Comparison of ENCODE assay signal across 25 mouse cellular contexts in genomic region chr15:98286418-98286817, GRCm38 (mm10). TPM values are rescaled to one million over a fixed set of nuclear protein-coding genes. Genes with fewer than 3 reads are reported as not detected.
DNase-seq lines count a peak whose midpoint lies in the region; ATAC-seq lines count a peak whose summit lies in the region.
"Had no signal": no experiment of that assay in that cellular context is flagged by ENCODE, and none has a peak within 500 bp of the region (broad histone marks: within the 10 kb centered on the region; RNA-seq: fewer than 3 reads in every experiment).

No protein-coding gene starts in this region.

- no peak overlapping the region for H3K4me2 ChIP-seq in forebrain, embryonic 14.5 days (ENCODE audit: low read length)
- H3K4me2 ChIP-seq in forebrain, embryonic 13.5 days: no peak overlapping the region
- no peak overlapping the region for H3K4me2 ChIP-seq in kidney, embryonic 16.5 days (replicated peaks; ENCODE audit: low read depth, low read length)
- H3K4me2 ChIP-seq: embryonic facial prominence, embryonic 13.5 days; heart, embryonic 11.5 days; hindbrain, embryonic 12.5 days; limb, embryonic 12.5 days; liver, embryonic 12.5 days had no signal

- H3K4me3 ChIP-seq in forebrain, embryonic 14.5 days (ENCODE audit: low read depth, low read length): no peak overlapping the region
- no peak overlapping the region for H3K4me3 ChIP-seq in forebrain, embryonic 13.5 days
- no peak overlapping the region for H3K4me3 ChIP-seq in kidney, embryonic 16.5 days (ENCODE audit: low read length)
- H3K4me3 ChIP-seq: embryonic facial prominence, embryonic 13.5 days; gastrocnemius, adult 2 months; hindbrain, embryonic 12.5 days; limb, embryonic 12.5 days; liver, embryonic 12.5 days had no signal

- H3K9ac ChIP-seq in forebrain, embryonic 14.5 days (ENCODE audit: low read length): no peak overlapping the region
- H3K9ac ChIP-seq in forebrain, embryonic 13.5 days: no peak overlapping the region
- no peak overlapping the region for H3K9ac ChIP-seq in kidney, embryonic 16.5 days (replicated peaks; ENCODE audit: low read length)
- H3K9ac ChIP-seq: embryonic facial prominence, embryonic 13.5 days; hindbrain, embryonic 12.5 days; limb, embryonic 12.5 days; liver, embryonic 12.5 days had no signal

- H3K27me3 ChIP-seq in forebrain, embryonic 14.5 days (replicated peaks; ENCODE audit: control insufficient read depth, insufficient read depth, low read length): no peaks in the 10 kb centered on the region
- no peaks in the 10 kb centered on the region for H3K27me3 ChIP-seq in forebrain, embryonic 13.5 days
- 0 out of 2 replicates have a peak, but pooled peaks cover 3% of the 10 kb centered on the region for H3K27me3 ChIP-seq in kidney, embryonic 16.5 days (ENCODE audit: insufficient read depth, low read length)
- H3K27me3 ChIP-seq: embryonic facial prominence, embryonic 13.5 days; hindbrain, embryonic 12.5 days; liver, embryonic 12.5 days had no signal

- no peaks in the 10 kb centered on the region for H3K9me3 ChIP-seq in forebrain, embryonic 14.5 days (replicated peaks; ENCODE audit: control insufficient read depth, low read length)
- H3K9me3 ChIP-seq in forebrain, embryonic 13.5 days (replicated peaks): no peaks in the 10 kb centered on the region
- H3K9me3 ChIP-seq in kidney, embryonic 16.5 days (ENCODE audit: low read length): no peaks in the 10 kb centered on the region
- H3K9me3 ChIP-seq: embryonic facial prominence, embryonic 13.5 days; hindbrain, embryonic 12.5 days; limb, embryonic 12.5 days; liver, embryonic 12.5 days had no signal

- WGBS in forebrain, embryonic 14.5 days: 78% methylated on average over 7 of the region's 7 CpGs
- WGBS in forebrain, embryonic 13.5 days: 83% methylated on average over 7 of the region's 7 CpGs
- WGBS in kidney, embryonic 16.5 days: 55% methylated on average over 7 of the region's 7 CpGs

- peak; percentile 22 for DNase-seq in forebrain, embryonic 14.5 days (ENCODE audit: low spot score)
- peak; percentile 42 to 48 for DNase-seq in kidney, adult 8-10 months
- peak; percentile 67 for DNase-seq in kidney, adult 9 months
- DNase-seq in natural killer cell, adult 2 months (ENCODE audit: low spot score in 2 of 2): no peak
- no peak for DNase-seq in adrenal gland, postnatal 14 days
- DNase-seq: cerebellum, adult 9-11 months; gastrocnemius, adult 2 months; heart, postnatal 10 days; lung, adult 2 months; lung, postnatal 4 days; retina, postnatal 1 day had no signal

- H3K27ac ChIP-seq in forebrain, embryonic 14.5 days (ENCODE audit: low read depth, low read length): no peak overlapping the region
- H3K27ac ChIP-seq in forebrain, embryonic 13.5 days: no peak overlapping the region
- H3K27ac ChIP-seq in kidney, embryonic 16.5 days (ENCODE audit: low read length): no peak overlapping the region
- H3K27ac ChIP-seq: embryonic facial prominence, embryonic 13.5 days; gastrocnemius, adult 2 months; hindbrain, embryonic 12.5 days; limb, embryonic 12.5 days; liver, embryonic 12.5 days had no signal

- no peak for ATAC-seq in forebrain, embryonic 14.5 days
- ATAC-seq in forebrain, embryonic 13.5 days: no peak
- ATAC-seq in kidney, embryonic 16.5 days (ENCODE audit: low FRiP score, low TSS enrichment): no peak
- ATAC-seq: CD4-positive, CD25-positive, alpha-beta regulatory T cell, adult 4 months; liver, embryonic 12.5 days had no signal

- no peaks in the 10 kb centered on the region for H3K4me1 ChIP-seq in forebrain, embryonic 14.5 days (ENCODE audit: control insufficient read depth, insufficient read depth, low read length)
- H3K4me1 ChIP-seq in forebrain, embryonic 13.5 days: no peaks in the 10 kb centered on the region
- H3K4me1 ChIP-seq in kidney, embryonic 16.5 days (ENCODE audit: insufficient read depth, low read length): no peaks in the 10 kb centered on the region
- H3K4me1 ChIP-seq: hindbrain, embryonic 12.5 days; limb, embryonic 12.5 days; liver, embryonic 12.5 days had no signal

- H3K36me3 ChIP-seq in forebrain, embryonic 14.5 days (ENCODE audit: control insufficient read depth, insufficient read depth, low read length): no peaks in the 10 kb centered on the region
- 0 out of 2 replicates have a peak, but pooled peaks cover 13% of the 10 kb centered on the region for H3K36me3 ChIP-seq in forebrain, embryonic 13.5 days (ENCODE audit: poor library complexity, severe bottlenecking)
- H3K36me3 ChIP-seq in kidney, embryonic 16.5 days (ENCODE audit: insufficient read depth, low read length): no peaks in the 10 kb centered on the region
- H3K36me3 ChIP-seq: embryonic facial prominence, embryonic 13.5 days; hindbrain, embryonic 12.5 days; limb, embryonic 12.5 days; liver, embryonic 12.5 days had no signal

RNA-seq across cellular contexts. Expression of gene Zfp641, which starts 9.5 kb away (rescaled TPM):
- polyA plus RNA-seq in forebrain, embryonic 14.5 days (2014; fragmentation: Nextera tagmentation; extraction: Ambion mirVana): 2.8 and 3.7 TPM in 2 replicates
- 1.8 and 2.6 TPM in 2 replicates for polyA plus RNA-seq in forebrain, embryonic 13.5 days (2015; fragmentation: Nextera tagmentation; extraction: Ambion mirVana)
- polyA plus RNA-seq in kidney, embryonic 16.5 days (2015; fragmentation: Nextera tagmentation; extraction: Ambion mirVana): 2.2 and 2.3 TPM in 2 replicates
- 4.6 and 5.8 TPM in 2 replicates for total RNA-seq in adrenal gland, postnatal 14 days (2021)
- total RNA-seq: granulocyte monocyte progenitor cell, adult 5-6 weeks had no signal
- polyA plus RNA-seq: CD4-positive, CD25-positive, alpha-beta regulatory T cell, adult 4 months; liver, embryonic 12.5 days had no signal

RNA-seq across cellular contexts. Expression of gene H1fnt, which starts 29.3 kb away (rescaled TPM):
- not detected in 2 replicates for polyA plus RNA-seq in forebrain, embryonic 14.5 days (2014; fragmentation: Nextera tagmentation; extraction: Ambion mirVana)
- polyA plus RNA-seq in forebrain, embryonic 13.5 days (2015; fragmentation: Nextera tagmentation; extraction: Ambion mirVana): not detected in 2 replicates
- polyA plus RNA-seq in kidney, embryonic 16.5 days (2015; fragmentation: Nextera tagmentation; extraction: Ambion mirVana): not detected in 2 replicates
- not detected in 2 replicates for total RNA-seq in adrenal gland, postnatal 14 days (2021)
- total RNA-seq: adrenal gland, adult 18-20 months; gastrocnemius, adult 2 months; granulocyte monocyte progenitor cell, adult 5-6 weeks; heart, postnatal 10 days; layer of hippocampus, postnatal 14 days; left cerebral cortex, postnatal 10 days had no signal
- polyA plus RNA-seq: CD4-positive, CD25-positive, alpha-beta regulatory T cell, adult 4 months; cortical plate, adult 2 months; embryonic facial prominence, embryonic 13.5 days; heart, embryonic 11.5 days; hindbrain, embryonic 12.5 days; limb, embryonic 12.5 days; liver, embryonic 12.5 days; lung, adult 2 months; neural tube, embryonic 11.5 days had no signal

RNA-seq across cellular contexts. Expression of gene Olfr285, which starts 30.7 kb away (rescaled TPM):
- not detected in 2 replicates for polyA plus RNA-seq in forebrain, embryonic 14.5 days (2014; fragmentation: Nextera tagmentation; extraction: Ambion mirVana)
- not detected in 2 replicates for polyA plus RNA-seq in forebrain, embryonic 13.5 days (2015; fragmentation: Nextera tagmentation; extraction: Ambion mirVana)
- polyA plus RNA-seq in kidney, embryonic 16.5 days (2015; fragmentation: Nextera tagmentation; extraction: Ambion mirVana): not detected in 2 replicates
- total RNA-seq in adrenal gland, postnatal 14 days (2021): not detected in 2 replicates
- total RNA-seq: adrenal gland, adult 18-20 months; gastrocnemius, adult 2 months; granulocyte monocyte progenitor cell, adult 5-6 weeks; heart, postnatal 10 days; layer of hippocampus, postnatal 14 days; left cerebral cortex, postnatal 10 days had no signal
- polyA plus RNA-seq: CD4-positive, CD25-positive, alpha-beta regulatory T cell, adult 4 months; cortical plate, adult 2 months; embryonic facial prominence, embryonic 13.5 days; heart, embryonic 11.5 days; hindbrain, embryonic 12.5 days; limb, embryonic 12.5 days; liver, embryonic 12.5 days; lung, adult 2 months; neural tube, embryonic 11.5 days had no signal

RNA-seq across cellular contexts. Expression of gene Olfr286, which starts 52.2 kb away (rescaled TPM):
- not detected in 2 replicates for polyA plus RNA-seq in forebrain, embryonic 14.5 days (2014; fragmentation: Nextera tagmentation; extraction: Ambion mirVana)
- polyA plus RNA-seq in forebrain, embryonic 13.5 days (2015; fragmentation: Nextera tagmentation; extraction: Ambion mirVana): not detected in 2 replicates
- not detected in 2 replicates for polyA plus RNA-seq in kidney, embryonic 16.5 days (2015; fragmentation: Nextera tagmentation; extraction: Ambion mirVana)
- total RNA-seq in adrenal gland, postnatal 14 days (2021): not detected in 2 replicates
- total RNA-seq: adrenal gland, adult 18-20 months; gastrocnemius, adult 2 months; granulocyte monocyte progenitor cell, adult 5-6 weeks; heart, postnatal 10 days; layer of hippocampus, postnatal 14 days; left cerebral cortex, postnatal 10 days had no signal
- polyA plus RNA-seq: cortical plate, adult 2 months; embryonic facial prominence, embryonic 13.5 days; heart, embryonic 11.5 days; hindbrain, embryonic 12.5 days; limb, embryonic 12.5 days; liver, embryonic 12.5 days; lung, adult 2 months; neural tube, embryonic 11.5 days had no signal

RNA-seq across cellular contexts. Expression of gene Olfr284, which starts 54.4 kb away (rescaled TPM):
- polyA plus RNA-seq in forebrain, embryonic 14.5 days (2014; fragmentation: Nextera tagmentation; extraction: Ambion mirVana): not detected in 2 replicates
- not detected in 2 replicates for polyA plus RNA-seq in forebrain, embryonic 13.5 days (2015; fragmentation: Nextera tagmentation; extraction: Ambion mirVana)
- polyA plus RNA-seq in kidney, embryonic 16.5 days (2015; fragmentation: Nextera tagmentation; extraction: Ambion mirVana): not detected in 2 replicates
- total RNA-seq in adrenal gland, postnatal 14 days (2021): not detected in 2 replicates
- total RNA-seq: adrenal gland, adult 18-20 months; gastrocnemius, adult 2 months; granulocyte monocyte progenitor cell, adult 5-6 weeks; heart, postnatal 10 days; layer of hippocampus, postnatal 14 days; left cerebral cortex, postnatal 10 days had no signal
- polyA plus RNA-seq: CD4-positive, CD25-positive, alpha-beta regulatory T cell, adult 4 months; cortical plate, adult 2 months; heart, embryonic 11.5 days; hindbrain, embryonic 12.5 days; limb, embryonic 12.5 days; liver, embryonic 12.5 days; lung, adult 2 months; neural tube, embryonic 11.5 days had no signal

Comparison
In these comparisons a context has a peak if more than half of its experiments do, and no peak if none do; other contexts are left out.
1. DNase-seq: peak in forebrain, embryonic 14.5 days (single experiment), kidney, adult 8-10 months (2 of 2) and kidney, adult 9 months (single experiment); none in natural killer cell, adult 2 months (0 of 2) and adrenal gland, postnatal 14 days (single experiment).